Mouse (Mus musculus): ENCODE data around the gene Nme8. TPM values are rescaled to one million over a fixed set of nuclear protein-coding genes. Genes with fewer than 3 reads are reported as not detected.

Gene Nme8
- polyA plus RNA-seq (2015; fragmentation: Nextera tagmentation; extraction: Ambion mirVana) = not detected in 2 replicates

- H3K9ac ChIP-seq (replicated peaks) = no peak within 1 kb of the TSS
- H3K4me2 ChIP-seq = no peak within 1 kb of the TSS
- H3K9me3 ChIP-seq (replicated peaks) = no peaks in the 10 kb centered on the region
- peaks cover 18% of the 10 kb centered on the region; the same call in 1 of the 2 replicates for H3K27me3 ChIP-seq (replicated peaks)
- H3K4me3 ChIP-seq (replicated peaks) = no peak within 1 kb of the TSS
- no peak for ATAC-seq (ENCODE audit: low FRiP score)
- WGBS = 23% methylated on average over 7 of the region's 7 CpGs
- no peaks in the 10 kb centered on the region for H3K36me3 ChIP-seq
- no peak within 1 kb of the TSS for H3K27ac ChIP-seq (replicated peaks)
- no peaks in the 10 kb centered on the region; the same call in 1 of the 2 replicates for H3K4me1 ChIP-seq
Observed at GRCm38 (mm10) chr13:19697790-19698189, at the start of gene Nme8. Nme8 (minus strand) TSS chr13:19697794.

GRCm38 (mm10) chr13:19745741-19746140 lies 48.1 kb upstream of the Nme8 start:
- no peak for ATAC-seq (ENCODE audit: low FRiP score)
- 47% methylated on average over 2 of the region's 2 CpGs for WGBS
- Histone ChIP-seq H3K9me3 (replicated peaks) (no peaks in the 10 kb centered on the region), H3K4me3 (replicated peaks) (no peak overlapping the region), H3K36me3 (no peaks in the 10 kb centered on the region), H3K4me2 (no peak overlapping the region), H3K4me1 (no peaks in the 10 kb centered on the region), H3K27me3 (replicated peaks) (no peaks in the 10 kb centered on the region), H3K27ac (replicated peaks) (no peak overlapping the region), H3K9ac (replicated peaks) (no peak overlapping the region)

- Histone ChIP-seq H3K4me3 (replicated peaks) (no peak overlapping the region), H3K4me2 (no peak overlapping the region), H3K36me3 (no peaks in the 10 kb centered on the region), H3K4me1 (no peaks in the 10 kb centered on the region), H3K27ac (replicated peaks) (no peak overlapping the region), H3K27me3 (replicated peaks) (no peaks in the 10 kb centered on the region), H3K9me3 (replicated peaks) (no peaks in the 10 kb centered on the region), H3K9ac (replicated peaks) (no peak overlapping the region)
- ATAC-seq (ENCODE audit: low FRiP score) = no peak
- WGBS = 90% methylated on average over 5 of the region's 5 CpGs
Observed at GRCm38 (mm10) chr13:19744536-19744935, 46.9 kb upstream of the Nme8 start.

- Histone ChIP-seq H3K4me3 (replicated peaks) (no peak overlapping the region), H3K9me3 (replicated peaks) (no peaks in the 10 kb centered on the region), H3K4me2 (no peak overlapping the region), H3K4me1 (no peaks in the 10 kb centered on the region), H3K27ac (replicated peaks) (no peak overlapping the region), H3K9ac (replicated peaks) (no peak overlapping the region), H3K36me3 (no peaks in the 10 kb centered on the region), H3K27me3 (replicated peaks) (no peaks in the 10 kb centered on the region)
- 88% methylated on average over 5 of the region's 5 CpGs for WGBS
- no peak for ATAC-seq (ENCODE audit: low FRiP score)
Observed at GRCm38 (mm10) chr13:19734597-19734996, 37.0 kb upstream of the Nme8 start.

- Histone ChIP-seq H3K4me1 (no peaks in the 10 kb centered on the region), H3K4me3 (replicated peaks) (no peak overlapping the region), H3K36me3 (no peaks in the 10 kb centered on the region), H3K9me3 (replicated peaks) (no peaks in the 10 kb centered on the region), H3K27ac (replicated peaks) (no peak overlapping the region), H3K27me3 (replicated peaks) (no peaks in the 10 kb centered on the region), H3K4me2 (no peak overlapping the region), H3K9ac (replicated peaks) (no peak overlapping the region)
- no peak for ATAC-seq (ENCODE audit: low FRiP score)
- 83% methylated on average over 2 of the region's 2 CpGs for WGBS
Observed at GRCm38 (mm10) chr13:19730826-19731225, 33.2 kb upstream of the Nme8 start.

GRCm38 (mm10) chr13:19718954-19719353 lies 21.4 kb upstream of the Nme8 start:
- WGBS = 44% methylated on average over 5 of the region's 5 CpGs
- ATAC-seq (ENCODE audit: low FRiP score) = no peak; the same call in 1 of the 2 replicates
- Histone ChIP-seq H3K36me3 (no peaks in the 10 kb centered on the region), H3K27ac (replicated peaks) (no peak overlapping the region), H3K9me3 (replicated peaks) (no peaks in the 10 kb centered on the region), H3K4me2 (no peak overlapping the region), H3K27me3 (replicated peaks) (no peaks in the 10 kb centered on the region), H3K4me3 (replicated peaks) (no peak overlapping the region), H3K9ac (replicated peaks) (no peak overlapping the region), H3K4me1 (no peaks in the 10 kb centered on the region)

- H3K9ac ChIP-seq (replicated peaks) = no peak overlapping the region
Observed at GRCm38 (mm10) chr13:19717201-19717600, 19.6 kb upstream of the Nme8 start.

GRCm38 (mm10) chr13:19703806-19704205 lies 6.2 kb upstream of the Nme8 start:
- 46% methylated on average over 4 of the region's 4 CpGs for WGBS
- Histone ChIP-seq H3K27me3 (replicated peaks) (0 out of 2 replicates have a peak, but pooled peaks cover 4% of the 10 kb centered on the region), H3K9me3 (replicated peaks) (no peaks in the 10 kb centered on the region), H3K9ac (replicated peaks) (no peak overlapping the region), H3K27ac (replicated peaks) (no peak overlapping the region), H3K4me2 (no peak overlapping the region), H3K4me1 (no peaks in the 10 kb centered on the region; the same call in 1 of the 2 replicates), H3K4me3 (replicated peaks) (no peak overlapping the region), H3K36me3 (no peaks in the 10 kb centered on the region)
- ATAC-seq (ENCODE audit: low FRiP score) = no peak

More at GRCm38 (mm10) chr13:19717201-19717600, 19.6 kb upstream of the Nme8 start:
- Histone ChIP-seq H3K4me3 (replicated peaks) (no peak overlapping the region), H3K27me3 (replicated peaks) (no peaks in the 10 kb centered on the region), H3K27ac (replicated peaks) (no peak overlapping the region), H3K36me3 (no peaks in the 10 kb centered on the region), H3K4me2 (no peak overlapping the region), H3K9me3 (replicated peaks) (no peaks in the 10 kb centered on the region), H3K4me1 (no peaks in the 10 kb centered on the region)
- WGBS = 63% methylated on average over 2 of the region's 2 CpGs
- no peak for ATAC-seq (ENCODE audit: low FRiP score)

GRCm38 (mm10) chr13:19701443-19702078 lies 4.0 kb upstream of the Nme8 start:
- WGBS = 53% methylated on average over 11 of the region's 11 CpGs
- peak; percentile 90 for ATAC-seq (ENCODE audit: low FRiP score)
- peaks cover 17% of the 10 kb centered on the region; the same call in 1 of the 2 replicates for H3K27me3 ChIP-seq (replicated peaks)
- H3K27ac ChIP-seq (replicated peaks) = no peak overlapping the region
- H3K4me3 ChIP-seq (replicated peaks) = peak overlapping the region; percentile 15
- H3K9ac ChIP-seq (replicated peaks) = no peak overlapping the region
- H3K9me3 ChIP-seq (replicated peaks) = no peaks in the 10 kb centered on the region
- no peaks in the 10 kb centered on the region for H3K36me3 ChIP-seq
- no peaks in the 10 kb centered on the region; the same call in 1 of the 2 replicates for H3K4me1 ChIP-seq
- H3K4me2 ChIP-seq = peak overlapping the region; percentile 42

- Histone ChIP-seq H3K27ac (replicated peaks) (no peak overlapping the region), H3K4me3 (replicated peaks) (no peak overlapping the region), H3K9me3 (replicated peaks) (no peaks in the 10 kb centered on the region), H3K9ac (replicated peaks) (no peak overlapping the region), H3K4me1 (no peaks in the 10 kb centered on the region; the same call in 1 of the 2 replicates), H3K36me3 (no peaks in the 10 kb centered on the region), H3K27me3 (replicated peaks) (peaks cover 18% of the 10 kb centered on the region; the same call in 1 of the 2 replicates), H3K4me2 (peak overlapping the region; percentile 42)
- ATAC-seq (ENCODE audit: low FRiP score) = no peak
- WGBS = 91% methylated on average over 4 of the region's 4 CpGs
Observed at GRCm38 (mm10) chr13:19700733-19701442, 3.3 kb upstream of the Nme8 start.

GRCm38 (mm10) chr13:19698524-19699173 lies 1.1 kb upstream of the Nme8 start:
- 25% methylated on average over 12 of the region's 12 CpGs for WGBS
- H3K27ac ChIP-seq (replicated peaks) = no peak overlapping the region
- H3K4me3 ChIP-seq (replicated peaks) = no peak overlapping the region
- no peaks in the 10 kb centered on the region; the same call in 1 of the 2 replicates for H3K4me1 ChIP-seq
- H3K36me3 ChIP-seq = no peaks in the 10 kb centered on the region
- no peak overlapping the region for H3K4me2 ChIP-seq
- no peaks in the 10 kb centered on the region for H3K9me3 ChIP-seq (replicated peaks)
- no peak overlapping the region for H3K9ac ChIP-seq (replicated peaks)
- ATAC-seq (ENCODE audit: low FRiP score) = 0 out of 2 replicates have a peak, but pooled peaks have one; percentile 38
- H3K27me3 ChIP-seq (replicated peaks) = peaks cover 18% of the 10 kb centered on the region; the same call in 1 of the 2 replicates

Data from neural tube, embryonic 15.5 days (tissue).